Mouse (Mus musculus) cerebellum, adult 2 months (tissue): Measurements from ENCODE around the gene Spata13. TPM values are rescaled to one million over a fixed set of nuclear protein-coding genes. Genes with fewer than 3 reads are reported as not detected.
A peak's percentile ranks its signal among the peaks of the same experiment; 100 is the strongest.

Source experiments
- DNase-seq, 2 experiments: peaks; one replicate each; pipeline ENCODE4 v3.0.0; 2021
- H3K27ac ChIP-seq: fragments of 200-500 bp; 2 replicates; pipeline ENCODE4 v1.5.1; 2012; ENCODE audit warnings: low read length, control low read depth, inconsistent platforms; ENCODE audit not compliant: insufficient read depth
- H3K27me3 ChIP-seq: fragments of 200-500 bp; 2 replicates; pipeline ENCODE4 v1.6.1; 2012; ENCODE audit warnings: inconsistent platforms, mild to moderate bottlenecking, low read length, moderate library complexity; ENCODE audit not compliant: control insufficient read depth, insufficient read depth
- H3K4me1 ChIP-seq: fragments of 200-500 bp; 2 replicates; pipeline ENCODE4 v1.6.1; 2011; ENCODE audit warnings: low read length; ENCODE audit not compliant: control insufficient read depth, insufficient read depth
- H3K4me3 ChIP-seq: fragments of 200-500 bp; replicated peaks from 2 replicates; pipeline ENCODE3; 2011; ENCODE audit warnings: mild to moderate bottlenecking, low read depth, low read length, control low read depth; ENCODE audit not compliant: insufficient read depth
- CTCF ChIP-seq: fragments of 200-500 bp; IDR thresholded peaks from 2 replicates; pipeline ENCODE4 v1.5.1; 2011; ENCODE audit warnings: low read depth, mild to moderate bottlenecking, control low read depth, low read length, moderate library complexity, borderline replicate concordance; ENCODE audit not compliant: insufficient read depth
- POLR2A ChIP-seq: fragments of 200-500 bp; IDR thresholded peaks from 2 replicates; pipeline ENCODE4 v1.6.1; 2011; ENCODE audit warnings: low read length, control low read depth, borderline replicate concordance; ENCODE audit not compliant: insufficient read depth
- WGBS: fragments of 180-500 bp; shearing (Covaris S2); methylation state at CpG from one replicate; pipeline ENCODE4 v1.1.7; 2018; 5-methylcytosine and 5-hydroxymethylcytosine counted together
- polyA plus RNA-seq: library from polyadenylated mRNA; depleted of rRNA; stranded (reverse); fragments of >200 nt; gene quantifications from 2 replicates; pipeline ENCODE4 v1.2.3, GENCODE M21; 2012

Spata13 gene
- polyA plus RNA-seq, 1 experiment = 5.7 TPM

- WGBS = 94% methylated on average over 4 of the region's 4 CpGs
- no peak overlapping the region for H3K27ac ChIP-seq
- H3K4me3 ChIP-seq = no peak overlapping the region
- TF ChIP-seq POLR2A (no peak), CTCF (no peak)
- H3K4me1 ChIP-seq = no peaks in the 10 kb centered on the region
- H3K27me3 ChIP-seq = no peaks in the 10 kb centered on the region
- no peak for DNase-seq
Measured at GRCm38 (mm10) chr14:60630981-60631380, 2.8 kb upstream of the Spata13 start.

- Histone ChIP-seq H3K4me1 (no peaks in the 10 kb centered on the region; the same call in 1 of the 2 replicates), H3K27me3 (no peaks in the 10 kb centered on the region), H3K27ac (no peak overlapping the region), H3K4me3 (peak overlapping the region; percentile 62)
- WGBS = 3% methylated on average over 45 of the region's 45 CpGs
- DNase-seq = no peak
- TF ChIP-seq POLR2A = no peak
- TF ChIP-seq CTCF = no peak
Measured at GRCm38 (mm10) chr14:60634877-60635771, 1.3 kb downstream of the Spata13 start.

GRCm38 (mm10) chr14:60635911-60636607 lies 2.3 kb downstream of the Spata13 start:
- 20% methylated on average over 14 of the region's 14 CpGs for WGBS
- Histone ChIP-seq H3K4me1 (no peaks in the 10 kb centered on the region; the same call in 1 of the 2 replicates), H3K27ac (no peak overlapping the region), H3K27me3 (no peaks in the 10 kb centered on the region), H3K4me3 (no peak overlapping the region)
- TF ChIP-seq POLR2A = no peak
- TF ChIP-seq CTCF = no peak
- peak in 1 of 2 experiments; percentile 19 for DNase-seq

GRCm38 (mm10) chr14:60636608-60636980 lies 2.8 kb downstream of the Spata13 start:
- no peaks in the 10 kb centered on the region for H3K27me3 ChIP-seq
- WGBS = 66% methylated on average over 2 of the region's 2 CpGs
- no peak for TF ChIP-seq POLR2A
- no peak for TF ChIP-seq CTCF
- no peaks in the 10 kb centered on the region; the same call in 1 of the 2 replicates for H3K4me1 ChIP-seq
- no peak overlapping the region for H3K27ac ChIP-seq
- no peak for DNase-seq
- no peak overlapping the region for H3K4me3 ChIP-seq

GRCm38 (mm10) chr14:60636996-60637395 lies 3.2 kb downstream of the Spata13 start:
- no peaks in the 10 kb centered on the region; the same call in 1 of the 2 replicates for H3K4me1 ChIP-seq
- no peaks in the 10 kb centered on the region for H3K27me3 ChIP-seq
- WGBS = 67% methylated on average over 9 of the region's 9 CpGs
- no peak overlapping the region for H3K4me3 ChIP-seq
- no peak for TF ChIP-seq POLR2A
- TF ChIP-seq CTCF = no peak
- no peak for DNase-seq
- H3K27ac ChIP-seq = no peak overlapping the region

- H3K4me3 ChIP-seq = no peak overlapping the region
- H3K27me3 ChIP-seq = no peaks in the 10 kb centered on the region; the same call in 1 of the 2 replicates
- no peaks in the 10 kb centered on the region; the same call in 1 of the 2 replicates for H3K4me1 ChIP-seq
- no peak for DNase-seq
- H3K27ac ChIP-seq = no peak overlapping the region
- no peak for TF ChIP-seq CTCF
- no peak for TF ChIP-seq POLR2A
- 65% methylated on average over 8 of the region's 8 CpGs for WGBS
Measured at GRCm38 (mm10) chr14:60638159-60638558, 4.4 kb downstream of the Spata13 start.

- Histone ChIP-seq H3K27ac (no peak overlapping the region), H3K27me3 (no peaks in the 10 kb centered on the region; the same call in 1 of the 2 replicates), H3K4me1 (no peaks in the 10 kb centered on the region; the same call in 1 of the 2 replicates), H3K4me3 (no peak overlapping the region)
- TF ChIP-seq POLR2A (no peak), CTCF (no peak)
- no peak for DNase-seq
- WGBS = 89% methylated on average over 9 of the region's 9 CpGs
Measured at GRCm38 (mm10) chr14:60639195-60639594, 5.4 kb downstream of the Spata13 start.
